ENCODE assay signal across 9 mouse cellular contexts in the genomic region with DNA sequence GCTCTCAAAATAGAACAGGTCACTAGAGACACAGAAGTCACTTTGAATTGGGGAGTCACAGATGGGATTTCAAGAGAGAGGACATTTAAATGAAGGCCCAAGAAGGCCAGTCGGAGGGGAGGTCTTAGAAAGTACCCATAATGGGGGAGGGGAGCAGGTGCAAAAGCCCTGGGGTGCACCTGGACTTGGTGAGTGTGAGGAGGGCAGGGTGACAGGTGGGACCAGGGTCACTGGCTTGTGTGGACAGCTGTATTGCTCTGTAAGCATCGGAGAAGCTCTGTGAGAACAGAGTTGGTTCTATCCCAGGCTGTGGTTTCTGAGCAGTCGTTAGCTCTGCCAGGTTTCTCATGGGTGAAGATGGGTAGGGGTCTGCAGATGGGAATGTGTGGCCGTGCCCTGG. TPM values are rescaled to one million over a fixed set of nuclear protein-coding genes. Genes with fewer than 3 reads are reported as not detected.
DNase-seq lines count a peak whose midpoint lies in the region; ATAC-seq and TF ChIP-seq lines count a peak whose summit lies in the region.
"Had no signal": no experiment of that assay in that cellular context is flagged by ENCODE, and none has a peak within 500 bp of the region (broad histone marks: within the 10 kb centered on the region; RNA-seq: fewer than 3 reads in every experiment).

No protein-coding gene starts in this region.

- peak overlapping the region; percentile 42; the same call in 1 of the 2 replicates for H3K27ac ChIP-seq in kidney, postnatal 0 days
- H3K27ac ChIP-seq in forebrain, embryonic 12.5 days, result peak overlapping the region; percentile 98
- H3K27ac ChIP-seq in limb, embryonic 10.5 days, result peak overlapping the region; percentile 51; the same call in 1 of the 2 replicates
- H3K27ac ChIP-seq in neural tube, embryonic 13.5 days (replicated peaks), result peak overlapping the region; percentile 98

- H3K27me3 ChIP-seq in kidney, postnatal 0 days (ENCODE audit: insufficient read depth, low read length), result no peaks in the 10 kb centered on the region
- H3K27me3 ChIP-seq in forebrain, embryonic 12.5 days, result no peaks in the 10 kb centered on the region
- H3K27me3 ChIP-seq in limb, embryonic 10.5 days (ENCODE audit: low read depth, poor library complexity, severe bottlenecking), result peaks cover 15% of the 10 kb centered on the region; the same call in 1 of the 2 replicates
- H3K27me3 ChIP-seq in neural tube, embryonic 13.5 days, result no peaks in the 10 kb centered on the region

- ATAC-seq in kidney, postnatal 0 days (replicated peaks; ENCODE audit: low FRiP score, low read depth), result no peak
- no peak for ATAC-seq in forebrain, embryonic 12.5 days (ENCODE audit: low FRiP score)
- no peak for ATAC-seq in neural tube, embryonic 13.5 days (ENCODE audit: low read depth)
- ATAC-seq in erythroid progenitor cell, adult 5-6 weeks (replicated peaks; ENCODE audit: low FRiP score, poor library complexity, severe bottlenecking), result no peak

- peaks cover 23% of the 10 kb centered on the region for H3K4me1 ChIP-seq in kidney, postnatal 0 days (replicated peaks; ENCODE audit: insufficient read depth, low read length)
- H3K4me1 ChIP-seq in forebrain, embryonic 12.5 days, result peaks cover 45% of the 10 kb centered on the region
- peaks cover 43% of the 10 kb centered on the region for H3K4me1 ChIP-seq in limb, embryonic 10.5 days
- H3K4me1 ChIP-seq in neural tube, embryonic 13.5 days (replicated peaks), result peaks cover 81% of the 10 kb centered on the region

- no peak overlapping the region for H3K4me3 ChIP-seq in kidney, postnatal 0 days (replicated peaks; ENCODE audit: low read depth, low read length)
- H3K4me3 ChIP-seq in forebrain, embryonic 12.5 days (replicated peaks), result no peak overlapping the region
- H3K4me3 ChIP-seq in limb, embryonic 10.5 days, result no peak overlapping the region
- H3K4me3 ChIP-seq in neural tube, embryonic 13.5 days, result no peak overlapping the region

- intact Hi-C loops in left cerebral cortex, postnatal 36 days (cut with DNase I), result loop anchor here (5.0 kb wide), 1 partner anchor 120 kb away; no protein-coding TSS in a partner anchor

- no peaks in the 10 kb centered on the region for H3K9me3 ChIP-seq in kidney, postnatal 0 days (replicated peaks; ENCODE audit: low read length)
- no peaks in the 10 kb centered on the region for H3K9me3 ChIP-seq in forebrain, embryonic 12.5 days
- no peaks in the 10 kb centered on the region for H3K9me3 ChIP-seq in limb, embryonic 10.5 days (replicated peaks)
- no peaks in the 10 kb centered on the region for H3K9me3 ChIP-seq in neural tube, embryonic 13.5 days

- H3K4me2 ChIP-seq in kidney, postnatal 0 days (ENCODE audit: low read length), result no peak overlapping the region
- H3K4me2 ChIP-seq in forebrain, embryonic 12.5 days, result 0 out of 2 replicates have a peak overlapping the region, but pooled peaks have one; percentile 6
- H3K4me2 ChIP-seq in neural tube, embryonic 13.5 days, result peak overlapping the region; percentile 79

- no peak for TF ChIP-seq CTCF in kidney, postnatal 0 days (IDR thresholded peaks at IDR 0.05; ENCODE audit: low read depth)

- WGBS in kidney, postnatal 0 days, result 84% methylated on average over 4 of the region's 4 CpGs
- WGBS in forebrain, embryonic 12.5 days, result 78% methylated on average over 4 of the region's 4 CpGs
- 87% methylated on average over 4 of the region's 4 CpGs for WGBS in limb, embryonic 10.5 days
- WGBS in neural tube, embryonic 13.5 days, result 58% methylated on average over 4 of the region's 4 CpGs

- no peaks in the 10 kb centered on the region for H3K36me3 ChIP-seq in kidney, postnatal 0 days (ENCODE audit: insufficient read depth, low read length)
- H3K36me3 ChIP-seq in forebrain, embryonic 12.5 days (replicated peaks), result no peaks in the 10 kb centered on the region
- no peaks in the 10 kb centered on the region for H3K36me3 ChIP-seq in limb, embryonic 10.5 days
- no peaks in the 10 kb centered on the region for H3K36me3 ChIP-seq in neural tube, embryonic 13.5 days

- H3K9ac ChIP-seq in kidney, postnatal 0 days (ENCODE audit: low read depth, low read length), result no peak overlapping the region
- no peak overlapping the region for H3K9ac ChIP-seq in forebrain, embryonic 12.5 days
- peak overlapping the region; percentile 97; the same call in 1 of the 2 replicates for H3K9ac ChIP-seq in neural tube, embryonic 13.5 days

- no peak for DNase-seq in kidney, postnatal 0 days (ENCODE audit: low spot score)
- DNase-seq in kidney, adult 18-20 months, result no peak
- DNase-seq in limb, embryonic 10.5 days (ENCODE audit: low spot score), result no peak
- DNase-seq in urinary bladder, postnatal 14 days (ENCODE audit: low spot score), result no peak
- DNase-seq in left cerebral cortex, postnatal 36 days (ENCODE audit: low spot score in 2 of 2), result no peak
- DNase-seq: thymus, postnatal 14 days had no signal

RNA-seq across cellular contexts. Expression of a gene that starts 17.5 kb away (rescaled TPM):
- polyA plus RNA-seq in kidney, postnatal 0 days (2015; fragmentation: Nextera tagmentation; extraction: Ambion mirVana), result 109 and 125 TPM in 2 replicates
- 180 and 222 TPM in 2 replicates for polyA plus RNA-seq in forebrain, embryonic 12.5 days (2016; fragmentation: Nextera tagmentation; extraction: Ambion mirVana)
- 7.0 and 11.6 TPM in 2 replicates for polyA plus RNA-seq in limb, embryonic 10.5 days (2016; fragmentation: Nextera tagmentation; extraction: Ambion mirVana)
- polyA plus RNA-seq in neural tube, embryonic 13.5 days (2015; fragmentation: Nextera tagmentation; extraction: Ambion mirVana), result 160 and 168 TPM in 2 replicates
- 10 to 100 TPM; 73.3 to 74.2 TPM for total RNA-seq in left cerebral cortex, postnatal 36 days (2021)
- 29.3 and 55.9 TPM in 2 replicates for total RNA-seq in erythroid progenitor cell, adult 5-6 weeks (2015; ENCODE audit: low replicate concordance)
- total RNA-seq in erythroid progenitor cell, adult 5-6 weeks (2017; ENCODE audit: low replicate concordance), result 12.4 and 14.4 TPM in 2 replicates

RNA-seq across cellular contexts. Expression of a gene that starts 25.5 kb away (rescaled TPM):
- 3.7 and 4.4 TPM in 2 replicates for polyA plus RNA-seq in kidney, postnatal 0 days (2015; fragmentation: Nextera tagmentation; extraction: Ambion mirVana)
- 1.7 and 2.4 TPM in 2 replicates for polyA plus RNA-seq in forebrain, embryonic 12.5 days (2016; fragmentation: Nextera tagmentation; extraction: Ambion mirVana)
- 3.4 and 4.2 TPM in 2 replicates for polyA plus RNA-seq in limb, embryonic 10.5 days (2016; fragmentation: Nextera tagmentation; extraction: Ambion mirVana)
- 1.4 and 1.5 TPM in 2 replicates for polyA plus RNA-seq in neural tube, embryonic 13.5 days (2015; fragmentation: Nextera tagmentation; extraction: Ambion mirVana)
- total RNA-seq in left cerebral cortex, postnatal 36 days (2021), result under 1 TPM in 1 of 2 experiments, not detected in 1; 0.29 TPM
- total RNA-seq in erythroid progenitor cell, adult 5-6 weeks (2015; ENCODE audit: low replicate concordance), result 10.1 and 12.2 TPM in 2 replicates
- total RNA-seq in erythroid progenitor cell, adult 5-6 weeks (2017; ENCODE audit: low replicate concordance), result 3.5 and 10.3 TPM in 2 replicates

Comparison
In these comparisons a context has a peak if more than half of its experiments do, and no peak if none do; other contexts are left out.
1. H3K27ac ChIP-seq: peak in every context shown above with its lines; median percentile 98 in forebrain, embryonic 12.5 days; 98 in neural tube, embryonic 13.5 days; 51 in limb, embryonic 10.5 days; 42 in kidney, postnatal 0 days.